Mouse (Mus musculus) stomach, postnatal 0 days (tissue): ENCODE data around the gene Prmt3.

ENCODE experiments used
- CTCF ChIP-seq: IDR thresholded peaks from 2 replicates; pipeline ENCODE4 v1.5.1; 2016; ENCODE audit warnings: antibody characterized with exemption, low read depth, mild to moderate bottlenecking, moderate library complexity
- EP300 ChIP-seq: optimal IDR thresholded peaks from 2 replicates; pipeline ENCODE3; 2016; ENCODE audit warnings: antibody characterized with exemption

DNA sequence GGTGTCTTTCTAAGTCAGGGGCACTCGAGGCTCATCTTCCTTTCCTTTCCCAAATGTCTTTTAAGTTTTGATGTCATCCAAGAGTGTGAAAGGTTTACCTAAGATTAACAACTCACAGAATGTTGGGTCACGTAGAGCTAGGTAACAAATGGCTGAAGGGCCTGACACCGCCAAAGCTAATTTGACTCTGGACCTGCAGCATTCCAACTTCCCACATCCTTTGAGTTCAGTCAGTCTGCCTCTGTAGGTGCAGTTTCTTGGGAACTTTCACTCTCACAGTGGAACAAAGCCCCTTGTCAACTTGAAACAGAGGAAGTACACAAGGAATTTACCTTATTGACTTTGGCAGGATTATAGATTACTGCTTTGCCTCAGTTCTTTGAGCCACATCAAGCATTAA, 31.4 kb downstream of the Prmt3 start:
- no peak for TF ChIP-seq CTCF
- TF ChIP-seq EP300 = no peak
